Mouse (Mus musculus): Measurements from ENCODE around the gene Zmym1. TPM values are rescaled to one million over a fixed set of nuclear protein-coding genes. Genes with fewer than 3 reads are reported as not detected.
"Not testable (repeated sequence)": the region's sequence is repeated elsewhere in the genome, so short reads cannot be mapped to it uniquely, and the experiment has no call there.

The Zmym1 gene
- total RNA-seq, 2 experiments from 2014 or later = 9.8 to 15.9 TPM

DNA sequence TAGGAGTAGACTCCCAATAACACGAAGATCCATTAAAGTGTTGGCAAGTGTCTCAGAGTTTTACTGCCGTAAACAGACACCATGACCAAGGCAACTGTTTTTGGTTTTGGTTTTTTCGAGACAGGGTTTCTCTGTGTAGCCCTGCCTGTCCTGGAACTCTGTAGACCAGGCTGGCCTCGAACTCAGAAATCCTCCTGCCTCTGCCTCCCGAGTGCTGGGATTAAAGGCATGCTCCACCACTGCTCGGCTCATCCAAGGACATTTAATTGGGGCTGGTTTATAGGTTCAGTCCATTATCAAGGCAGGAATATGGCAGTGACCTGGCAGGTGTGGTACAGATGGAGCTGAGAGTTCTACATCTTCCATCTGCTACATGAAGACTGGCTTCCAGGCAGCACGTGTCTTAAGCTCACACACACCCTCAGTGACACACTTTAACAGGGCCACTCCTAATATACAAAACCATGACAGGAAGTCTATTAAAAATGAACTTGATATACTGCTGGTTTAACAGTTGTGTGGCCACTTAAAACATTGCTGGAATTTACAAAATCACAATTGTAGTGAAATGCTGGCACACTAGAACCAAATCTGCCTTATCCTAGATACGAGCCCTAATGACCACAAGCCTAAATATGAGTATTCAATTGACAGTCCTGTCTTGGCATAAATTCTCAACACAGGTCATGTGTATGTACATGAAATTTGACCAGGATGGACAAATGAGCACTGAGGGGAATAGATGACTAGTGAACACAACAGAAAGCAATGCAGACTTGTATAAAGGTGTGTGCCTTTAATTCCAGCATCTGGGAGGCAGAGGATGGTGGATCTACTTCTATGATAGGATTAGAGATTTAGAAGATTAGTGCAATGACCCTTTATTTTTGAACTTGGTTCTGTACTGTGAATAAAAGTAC, 22.8 kb downstream of the Zmym1 start:
- intact Hi-C loops (cut with DNase I) = no loop called here
- no peak for DNase-seq (ENCODE audit: low spot score in 2 of 2)

DNA sequence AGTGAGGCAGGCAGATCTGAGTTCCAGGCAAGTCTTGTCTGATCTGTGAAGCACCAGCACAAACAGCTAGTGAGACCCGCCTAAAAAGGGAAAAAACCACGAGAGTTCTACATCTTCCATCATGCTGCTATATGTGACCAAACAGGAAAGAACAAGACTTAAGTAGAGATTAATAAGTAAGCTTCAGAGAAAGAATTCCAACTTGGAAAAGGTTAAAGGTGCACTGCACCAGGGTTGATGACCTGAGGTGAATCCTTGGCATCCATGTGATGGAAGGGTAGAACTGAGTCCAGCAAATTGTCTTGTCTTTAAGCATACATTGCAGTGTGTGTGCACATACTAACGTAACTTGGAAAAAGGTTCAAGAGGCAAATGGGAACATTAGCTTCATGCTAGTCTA, 23.8 kb downstream of the Zmym1 start:
- intact Hi-C loops (cut with DNase I) = no loop called here

DNA sequence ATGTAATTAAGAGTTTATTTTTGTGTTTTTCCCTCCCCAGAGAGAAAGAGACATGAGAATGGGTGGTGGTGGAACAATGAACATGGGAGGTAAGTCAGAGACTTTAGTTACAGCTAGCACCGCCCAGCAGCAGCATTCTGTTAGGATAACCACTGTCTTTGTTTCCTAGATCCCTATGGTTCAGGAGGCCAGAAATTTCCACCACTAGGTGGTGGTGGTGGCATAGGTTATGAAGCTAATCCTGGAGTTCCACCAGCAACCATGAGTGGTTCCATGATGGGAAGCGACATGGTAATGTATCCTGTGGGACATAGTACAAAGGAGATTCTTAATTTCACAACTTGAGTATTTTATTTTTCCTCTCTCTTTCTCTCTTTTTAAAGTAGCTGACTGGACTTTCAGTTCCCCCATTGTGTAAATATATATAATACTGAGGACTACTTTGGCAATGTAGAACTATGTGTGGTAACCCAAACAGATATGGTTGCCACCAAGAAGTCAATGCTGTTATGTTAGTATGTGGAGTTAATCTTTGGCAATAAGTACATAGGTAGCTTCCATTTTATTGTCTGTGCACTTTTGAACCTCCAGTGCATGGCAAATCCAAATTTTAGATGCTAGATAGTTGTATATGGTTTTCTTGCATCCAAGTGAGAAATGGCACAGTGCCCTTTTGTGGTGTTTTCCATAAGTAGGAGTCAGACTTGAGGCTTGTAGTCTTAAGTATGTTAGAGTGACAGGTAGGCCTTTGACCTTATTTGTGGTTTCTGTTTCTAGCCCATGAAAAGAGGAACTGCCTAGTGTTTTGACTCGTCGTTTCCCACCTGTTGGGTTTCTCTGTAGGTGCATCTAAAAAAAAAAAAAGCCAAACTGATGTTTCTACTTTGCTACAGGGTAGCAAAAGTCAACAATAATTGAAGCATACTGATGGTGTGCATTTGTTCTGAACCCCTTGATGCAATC, 33.4 kb downstream of the Zmym1 start:
- intact Hi-C loops (cut with DNase I) = no loop called here
- no peak for DNase-seq (ENCODE audit: low spot score in 2 of 2)

More for the DNA sequence above, 23.8 kb downstream of the Zmym1 start:
- no peak for DNase-seq (ENCODE audit: low spot score in 2 of 2)

GRCm38 (mm10) chr4:127026826-127027225, 34.1 kb downstream of the Zmym1 start:
- intact Hi-C loops (cut with DNase I) = no loop called here
- no peak for DNase-seq (ENCODE audit: low spot score in 2 of 2)

GRCm38 (mm10) chr4:127024240-127024639, 36.7 kb downstream of the Zmym1 start:
- DNase-seq (ENCODE audit: low spot score in 2 of 2) = no peak
- intact Hi-C loops (cut with DNase I) = loop anchor here (5.0 kb wide), 1 partner anchor 57 kb away; the partner anchor contains the start of gene Zmym4

- intact Hi-C loops (cut with DNase I) = loop anchor here (5.0 kb wide), 1 partner anchor 56 kb away; the partner anchor contains the start of gene Zmym4
Measured at GRCm38 (mm10) chr4:127023201-127023600, 37.8 kb downstream of the Zmym1 start.

DNA sequence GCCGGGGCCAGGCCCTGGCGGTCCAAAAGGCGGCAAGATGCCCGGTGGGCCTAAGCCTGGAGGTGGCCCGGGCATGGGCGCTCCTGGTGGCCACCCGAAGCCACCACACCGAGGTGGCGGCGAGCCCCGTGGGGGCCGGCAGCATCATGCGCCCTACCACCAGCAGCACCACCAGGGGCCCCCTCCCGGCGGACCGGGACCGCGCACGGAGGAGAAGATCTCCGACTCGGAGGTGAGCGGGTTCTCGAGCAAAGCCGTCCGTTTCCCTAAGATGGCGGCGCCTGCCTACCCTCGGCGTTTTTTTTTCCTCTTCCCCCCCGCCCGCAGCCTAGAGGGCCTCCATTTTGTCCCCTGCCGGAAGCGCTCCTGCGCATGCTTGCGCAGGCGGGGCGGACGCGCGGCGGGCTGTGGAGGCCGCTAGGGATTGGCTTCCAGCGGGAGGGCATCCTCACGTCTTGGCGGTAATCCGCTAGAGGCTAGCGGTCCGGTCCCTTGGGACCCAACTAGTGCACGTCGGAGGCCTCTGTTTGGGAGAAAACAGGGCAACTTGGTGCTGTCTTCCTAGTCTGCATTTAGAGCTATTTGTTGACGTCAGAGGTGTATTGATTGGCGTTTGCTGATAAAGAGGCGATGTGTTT, 38.8 kb downstream of the Zmym1 start:
- DNase-seq (ENCODE audit: low spot score in 2 of 2) = peak; percentile 85 to 91
- intact Hi-C loops (cut with DNase I) = loop anchor here (5.0 kb wide), 1 partner anchor 55 kb away; the partner anchor contains the start of gene Zmym4

More at GRCm38 (mm10) chr4:127023201-127023600, 37.8 kb downstream of the Zmym1 start:
- no peak for DNase-seq (ENCODE audit: low spot score in 2 of 2)

GRCm38 (mm10) chr4:127021151-127021945, 39.6 kb downstream of the Zmym1 start, which contains the start of gene Sfpq:
Sfpq (plus strand) TSS chr4:127021324.
- intact Hi-C loops (cut with DNase I) = loop anchor here (5.0 kb wide), 1 partner anchor 54 kb away; the partner anchor contains the start of gene Zmym4
- DNase-seq (ENCODE audit: low spot score in 2 of 2) = peak; percentile 98 to 100

GRCm38 (mm10) chr4:127020411-127021150, 40.4 kb downstream of the Zmym1 start:
- intact Hi-C loops (cut with DNase I) = loop anchor here (5.0 kb wide), 1 partner anchor 53 kb away; the partner anchor contains the start of gene Zmym4
- no peak for DNase-seq (ENCODE audit: low spot score in 2 of 2)

GRCm38 (mm10) chr4:127016366-127016765, 44.6 kb downstream of the Zmym1 start:
- intact Hi-C loops (cut with DNase I) = no loop called here
- no peak for DNase-seq (ENCODE audit: low spot score in 2 of 2)

DNA sequence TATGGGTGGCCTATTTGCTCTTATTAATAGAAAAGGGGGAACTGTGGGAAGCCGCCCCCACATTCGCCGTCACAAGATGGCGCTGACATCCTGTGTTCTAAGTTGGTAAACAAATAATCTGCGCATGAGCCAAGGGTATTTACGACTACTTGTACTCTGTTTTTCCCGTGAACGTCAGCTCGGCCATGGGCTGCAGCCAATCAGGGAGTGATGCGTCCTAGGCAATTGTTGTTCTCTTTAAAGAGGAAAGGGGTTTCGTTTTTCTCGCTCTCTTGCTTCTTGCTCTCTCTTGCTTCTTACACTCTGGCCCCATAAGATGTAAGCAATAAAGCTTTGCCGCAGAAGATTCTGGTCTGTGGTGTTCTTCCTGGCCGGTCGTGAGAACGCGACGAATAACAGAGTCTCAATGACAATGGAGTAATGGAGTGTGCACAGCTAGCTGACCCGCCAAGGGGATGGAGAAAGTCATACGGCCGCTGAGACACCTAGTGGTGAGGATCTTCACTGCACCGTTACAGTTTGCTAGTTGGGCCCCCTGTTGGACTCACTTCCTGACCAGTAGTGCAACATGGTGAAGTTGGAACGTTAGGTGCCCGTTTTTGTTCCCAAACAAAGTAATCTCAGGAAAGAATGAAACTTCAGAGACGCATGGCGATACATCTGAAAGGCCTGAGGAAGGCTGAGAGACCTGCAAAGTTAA, 45.5 kb downstream of the Zmym1 start:
- DNase-seq (ENCODE audit: low spot score in 2 of 2) = peak; percentile 76 to 83
- intact Hi-C loops (cut with DNase I) = not testable (repeated sequence)

DNA sequence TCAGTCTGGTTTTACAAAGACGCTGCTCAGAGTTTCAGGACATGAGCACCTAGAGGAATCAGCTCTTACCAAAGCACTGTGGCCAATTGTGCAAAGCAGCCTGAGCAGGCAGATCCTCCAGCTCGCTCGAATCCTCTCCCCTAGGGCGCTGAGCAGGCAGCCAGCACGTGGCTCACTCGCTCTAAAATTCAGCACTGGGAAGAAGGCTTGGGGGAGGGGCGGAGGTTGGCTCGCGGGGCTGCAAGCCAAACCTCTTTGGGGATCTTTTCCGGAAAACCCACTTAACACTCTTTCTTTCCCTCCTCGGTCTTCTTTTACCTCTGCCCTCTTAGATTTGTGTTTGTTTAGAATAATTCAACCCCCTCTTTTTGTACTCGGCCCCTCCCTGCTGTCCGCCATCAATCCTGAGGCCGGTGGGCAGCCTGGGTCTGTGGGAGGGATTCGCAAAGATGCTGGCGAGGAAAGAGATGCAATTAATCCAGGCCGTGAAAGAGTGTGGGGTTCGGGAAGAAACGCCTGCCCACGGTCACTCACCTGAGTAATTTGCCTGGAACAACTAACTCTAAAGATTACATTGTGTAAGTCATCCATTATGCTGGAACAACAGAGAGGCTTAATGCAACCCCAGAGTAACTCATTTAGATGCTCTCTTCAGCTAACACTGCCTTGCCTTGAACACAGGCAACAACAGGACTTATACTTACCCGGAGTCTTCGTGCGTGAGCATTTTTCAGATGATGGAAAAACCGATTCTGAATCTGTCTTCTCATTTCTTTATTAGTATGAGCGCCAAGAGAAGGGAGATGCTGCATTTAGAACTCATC, 55.6 kb downstream of the Zmym1 start:
- DNase-seq (ENCODE audit: low spot score in 2 of 2) = peak; percentile 49 to 71
- intact Hi-C loops (cut with DNase I) = loop anchor here (5.0 kb wide), 1 partner anchor 38 kb away; the partner anchor contains the start of gene Zmym4

DNA sequence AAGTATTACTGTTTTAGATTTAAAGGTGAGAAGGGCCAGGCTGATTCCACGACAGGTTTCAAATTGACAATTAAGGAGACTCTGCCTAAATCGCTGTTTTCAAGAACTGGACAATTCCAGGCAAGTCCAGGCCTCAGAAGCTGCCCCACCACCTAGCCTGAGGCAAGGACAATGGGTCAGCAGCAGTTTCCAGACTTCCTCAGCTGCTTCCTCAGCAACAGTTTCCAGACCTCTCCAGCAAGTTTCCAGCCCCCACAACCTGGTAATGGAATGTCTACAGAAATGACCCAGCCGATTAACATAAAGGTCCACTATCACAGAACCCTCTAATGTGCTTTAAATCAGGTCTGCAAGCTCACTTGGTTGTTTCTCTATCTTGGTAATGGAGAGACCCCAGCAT, 56.6 kb downstream of the Zmym1 start:
- intact Hi-C loops (cut with DNase I) = no loop called here
- DNase-seq (ENCODE audit: low spot score in 2 of 2) = no peak

DNA sequence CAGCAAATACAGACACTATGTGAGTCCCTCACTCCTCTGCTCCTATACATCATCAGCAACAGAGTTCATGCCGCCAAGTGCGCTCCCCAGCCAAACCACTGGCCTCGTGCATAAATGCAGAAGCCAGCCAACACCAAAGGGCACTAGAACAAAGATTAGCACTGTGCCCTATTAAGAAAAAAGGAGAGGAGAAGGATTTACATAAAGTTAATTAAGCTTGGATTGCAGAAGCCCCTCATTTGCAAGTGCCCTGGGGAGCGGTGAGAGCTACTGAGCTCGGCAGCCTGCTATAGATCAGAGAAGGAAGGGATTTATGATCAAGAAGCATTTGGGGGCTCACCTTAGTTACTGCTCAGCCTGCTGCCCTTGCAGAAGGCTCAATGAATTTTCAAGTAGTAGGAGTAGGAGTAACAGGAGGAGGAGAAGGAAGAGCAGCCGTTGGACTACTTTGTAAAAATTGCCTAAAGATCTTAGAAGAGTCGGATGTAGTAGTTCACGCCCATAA, 60.3 kb downstream of the Zmym1 start:
- intact Hi-C loops (cut with DNase I) = no loop called here
- no peak for DNase-seq (ENCODE audit: low spot score in 2 of 2)

DNA sequence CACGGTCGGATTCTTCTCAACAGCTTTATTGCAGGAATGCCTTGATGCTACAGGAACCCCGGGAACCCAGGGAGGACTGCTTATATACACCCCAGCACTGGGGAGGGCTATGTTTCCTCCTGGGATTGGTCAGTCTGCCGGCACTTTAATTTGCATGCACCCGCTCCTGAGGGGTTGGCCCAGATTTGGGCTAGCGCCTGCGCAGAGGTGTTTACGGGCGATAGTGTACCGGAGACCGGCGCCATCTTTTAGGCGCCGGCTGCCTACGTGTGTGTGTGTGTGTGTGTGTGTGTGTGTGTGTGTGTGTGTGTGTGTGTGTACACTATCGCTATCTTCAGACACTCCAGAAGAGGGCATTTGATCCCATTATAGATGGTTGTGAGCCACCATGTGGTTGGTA, 61.6 kb downstream of the Zmym1 start:
- DNase-seq (ENCODE audit: low spot score in 2 of 2); intact Hi-C loops (cut with DNase I): not testable (repeated sequence)
